Mouse (Mus musculus) megakaryocyte progenitor cell, adult 5-6 weeks (primary cell): ENCODE results near the gene Clasrp. TPM values are rescaled to one million over a fixed set of nuclear protein-coding genes. Genes with fewer than 3 reads are reported as not detected.

Source experiments
- ATAC-seq: replicated peaks from 2 replicates; pipeline ENCODE4 v1.8.0; 2016; ENCODE audit warnings: mild to moderate bottlenecking, moderate TSS enrichment, inconsistent platforms; ENCODE audit not compliant: poor library complexity
- total RNA-seq, 2 experiments: library from RNA; stranded (forward) in 1 of 2; stranded (reverse) in 1 of 2; fragments of 157-497, 149-512 nt in 1 of 2; fragments of 200-1000 nt in 1 of 2; gene quantifications; 2 replicates each; pipeline versions ENCODE4 v1.2.3 to v1.2.4; 2015 to 2017

Clasrp gene
- total RNA-seq, 2 experiments from 2014 or later: 11.7 to 32.6 TPM

- ATAC-seq: no peak
These were observed 39.8 kb downstream of the Clasrp start for GRCm38 (mm10) chr7:19564455-19564854.

- peak; percentile 63 for ATAC-seq
These were observed 40.4 kb downstream of the Clasrp start for GRCm38 (mm10) chr7:19563884-19564283.

- ATAC-seq: no peak
These were observed 41.5 kb downstream of the Clasrp start, which contains the start of gene Ppp1r37 for GRCm38 (mm10) chr7:19562643-19563410. Gene Ppp1r37 (minus strand): TSS chr7:19563076.

GRCm38 (mm10) chr7:19561765-19562642 is 42.3 kb downstream of the Clasrp start:
- peak; percentile 67 for ATAC-seq

GRCm38 (mm10) chr7:19561431-19561764 is 42.9 kb downstream of the Clasrp start:
- ATAC-seq: no peak

- ATAC-seq: no peak
These were observed 43.6 kb downstream of the Clasrp start for GRCm38 (mm10) chr7:19560491-19561260.

- ATAC-seq: peak; percentile 26; the same call in 1 of the 2 replicates
These were observed 45.3 kb downstream of the Clasrp start for GRCm38 (mm10) chr7:19558965-19559364.

- ATAC-seq: no peak
These were observed 46.0 kb downstream of the Clasrp start for GRCm38 (mm10) chr7:19557982-19558900.

- no peak for ATAC-seq
These were observed 47.2 kb downstream of the Clasrp start for GRCm38 (mm10) chr7:19557086-19557485.

GRCm38 (mm10) chr7:19554168-19554567 is 50.1 kb downstream of the Clasrp start:
- no peak for ATAC-seq

- no peak; the same call in 1 of the 2 replicates for ATAC-seq
These were observed 51.8 kb downstream of the Clasrp start for GRCm38 (mm10) chr7:19552443-19552842.

- no peak for ATAC-seq
These were observed 52.7 kb downstream of the Clasrp start for GRCm38 (mm10) chr7:19551634-19552033.

GRCm38 (mm10) chr7:19549394-19549793 is 54.9 kb downstream of the Clasrp start:
- ATAC-seq: no peak

GRCm38 (mm10) chr7:19547344-19547969 is 56.8 kb downstream of the Clasrp start:
- no peak for ATAC-seq

GRCm38 (mm10) chr7:19546007-19546406 is 58.3 kb downstream of the Clasrp start:
- ATAC-seq: no peak

GRCm38 (mm10) chr7:19543584-19543983 is 60.7 kb downstream of the Clasrp start:
- peak; percentile 81 for ATAC-seq

- ATAC-seq: no peak
These were observed 62.1 kb downstream of the Clasrp start for GRCm38 (mm10) chr7:19542155-19542691.

- ATAC-seq: no peak
These were observed 62.6 kb downstream of the Clasrp start for GRCm38 (mm10) chr7:19541681-19542154.
